Mouse (Mus musculus): Measurements from ENCODE around the gene Hmg20a. TPM values are rescaled to one million over a fixed set of nuclear protein-coding genes. Genes with fewer than 3 reads are reported as not detected.

Gene Hmg20a
- polyA plus RNA-seq, 1 experiment from 2014 or later: 57.9 TPM

Other genes with a start within 250 kb of the Hmg20a start
- 26.4 and 27.1 TPM in 2 replicates for gene Peak1, start 542 bp upstream of the Hmg20a start, polyA plus RNA-seq (2015; fragmentation: Nextera tagmentation; extraction: Ambion mirVana)

Data from lung, embryonic 16.5 days (tissue).